ENCODE assay signal across 9 mouse cellular contexts in the genomic region with DNA sequence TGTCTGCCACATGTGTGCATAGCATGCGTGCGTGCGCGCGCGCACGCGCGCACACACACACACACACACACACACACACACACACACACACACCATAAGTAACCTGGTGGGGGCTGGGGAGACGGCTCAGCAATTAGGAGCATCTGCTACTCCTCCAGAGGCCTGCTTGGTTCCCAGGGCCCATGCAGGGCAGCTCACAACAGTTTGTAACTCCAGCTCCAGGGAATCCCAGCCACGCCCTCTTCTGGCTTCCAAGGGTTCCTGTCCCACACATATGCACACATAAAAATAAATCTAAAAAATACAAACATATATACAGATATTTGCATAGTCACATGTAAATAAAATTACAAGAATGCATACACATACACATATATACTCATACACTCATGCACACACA. TPM values are rescaled to one million over a fixed set of nuclear protein-coding genes. Genes with fewer than 3 reads are reported as not detected.
DNase-seq lines count a peak whose midpoint lies in the region; ATAC-seq and TF ChIP-seq lines count a peak whose summit lies in the region.
"Had no signal": no experiment of that assay in that cellular context is flagged by ENCODE, and none has a peak within 500 bp of the region (broad histone marks: within the 10 kb centered on the region; RNA-seq: fewer than 3 reads in every experiment).

No protein-coding gene starts in this region.

- no peak for TF ChIP-seq CTCF in G1E (IDR thresholded peaks at IDR 0.05; ENCODE audit: low read depth, low read length)

- ATAC-seq in heart, embryonic 13.5 days (ENCODE audit: extremely low read depth, insufficient number of reproducible peaks, low FRiP score, low TSS enrichment) = no peak
- ATAC-seq in G1E (ENCODE audit: extremely low read depth, insufficient number of reproducible peaks, low FRiP score, poor library complexity, severe bottlenecking) = no peak
- no peak for ATAC-seq in hindbrain, embryonic 15.5 days (ENCODE audit: low FRiP score, low read depth)
- ATAC-seq in midbrain, embryonic 15.5 days (replicated peaks) = no peak
- no peak for ATAC-seq in erythroid progenitor cell, adult 5-6 weeks (replicated peaks; ENCODE audit: low FRiP score, poor library complexity, severe bottlenecking)

- peaks cover 22% of the 10 kb centered on the region for H3K36me3 ChIP-seq in heart, embryonic 13.5 days
- H3K36me3 ChIP-seq in G1E (replicated peaks) = peaks cover 39% of the 10 kb centered on the region
- no peaks in the 10 kb centered on the region for H3K36me3 ChIP-seq in hindbrain, embryonic 15.5 days
- H3K36me3 ChIP-seq in midbrain, embryonic 15.5 days (replicated peaks) = no peaks in the 10 kb centered on the region

- peak overlapping the region; percentile 87 for H3K4me2 ChIP-seq in heart, embryonic 13.5 days
- peak overlapping the region; percentile 66 for H3K4me2 ChIP-seq in hindbrain, embryonic 15.5 days
- H3K4me2 ChIP-seq in midbrain, embryonic 15.5 days = peak overlapping the region; percentile 84

- H3K9ac ChIP-seq in heart, embryonic 13.5 days = peak overlapping the region; percentile 91
- no peak overlapping the region for H3K9ac ChIP-seq in hindbrain, embryonic 15.5 days
- H3K9ac ChIP-seq in midbrain, embryonic 15.5 days = no peak overlapping the region

- no peaks in the 10 kb centered on the region for H3K27me3 ChIP-seq in heart, embryonic 13.5 days (replicated peaks)
- peaks cover 17% of the 10 kb centered on the region for H3K27me3 ChIP-seq in G1E (ENCODE audit: insufficient read depth, low read length)
- H3K27me3 ChIP-seq in hindbrain, embryonic 15.5 days = peaks cover 3% of the 10 kb centered on the region; the same call in 1 of the 2 replicates
- no peaks in the 10 kb centered on the region for H3K27me3 ChIP-seq in midbrain, embryonic 15.5 days (replicated peaks)

- DNase-seq in heart, postnatal 14 days = no peak
- no peak for DNase-seq in G1E (ENCODE audit: low spot score)
- DNase-seq in adrenal gland, adult 18-20 months (ENCODE audit: low spot score in 2 of 2) = no peak
- DNase-seq in yolk sac, embryonic 10.5 days (ENCODE audit: low spot score) = no peak
- DNase-seq: cerebellum, adult 9-10 months had no signal

- 87% methylated on average over 10 of the region's 11 CpGs for WGBS in heart, embryonic 13.5 days
- WGBS in hindbrain, embryonic 15.5 days = 89% methylated on average over 11 of the region's 11 CpGs
- WGBS in midbrain, embryonic 15.5 days = 93% methylated on average over 10 of the region's 11 CpGs

- H3K9me3 ChIP-seq in heart, embryonic 13.5 days = no peaks in the 10 kb centered on the region
- H3K9me3 ChIP-seq in G1E (replicated peaks) = no peaks in the 10 kb centered on the region
- no peaks in the 10 kb centered on the region for H3K9me3 ChIP-seq in hindbrain, embryonic 15.5 days
- H3K9me3 ChIP-seq in midbrain, embryonic 15.5 days = no peaks in the 10 kb centered on the region

- H3K4me1 ChIP-seq in heart, embryonic 13.5 days = peaks cover 68% of the 10 kb centered on the region
- peaks cover 76% of the 10 kb centered on the region for H3K4me1 ChIP-seq in G1E (ENCODE audit: insufficient read depth, low read depth, low read length)
- peaks cover 26% of the 10 kb centered on the region for H3K4me1 ChIP-seq in hindbrain, embryonic 15.5 days (replicated peaks)
- H3K4me1 ChIP-seq in midbrain, embryonic 15.5 days = peaks cover 19% of the 10 kb centered on the region

- intact Hi-C loops in heart, postnatal 14 days (cut with DNase I) = loop anchor here (10.0 kb wide), 1 partner anchor 1188 kb away; the partner anchor contains the start of gene Tsn

- H3K4me3 ChIP-seq in heart, embryonic 13.5 days = peak overlapping the region; percentile 85
- peak overlapping the region; percentile 79; the same call in 1 of the 2 replicates for H3K4me3 ChIP-seq in G1E (ENCODE audit: low read depth, low read length)
- H3K4me3 ChIP-seq in hindbrain, embryonic 15.5 days = peak overlapping the region; percentile 73
- 0 out of 2 replicates have a peak overlapping the region, but pooled peaks have one; percentile 80 for H3K4me3 ChIP-seq in midbrain, embryonic 15.5 days

- peak overlapping the region; percentile 93 for H3K27ac ChIP-seq in heart, embryonic 13.5 days (replicated peaks)
- H3K27ac ChIP-seq in hindbrain, embryonic 15.5 days (replicated peaks) = no peak overlapping the region
- no peak overlapping the region for H3K27ac ChIP-seq in midbrain, embryonic 15.5 days

RNA-seq across cellular contexts. Expression of gene Ralb, which starts 1.9 kb away (rescaled TPM):
- 154 and 158 TPM in 2 replicates for polyA plus RNA-seq in heart, embryonic 13.5 days (2015; fragmentation: Nextera tagmentation; extraction: Ambion mirVana)
- total RNA-seq in heart, postnatal 14 days (2021) = 10 to 100 TPM; 36.7 to 39.6 TPM
- total RNA-seq in G1E (2014; fragmentation: Nextera tagmentation) (37.4 and 39.9 TPM in 2 replicates), G1E (2017) (91.8 and 97.4 TPM in 2 replicates)
- polyA plus RNA-seq in G1E (2012) = 51.5 and 60.5 TPM in 2 replicates
- 63.1 and 64.7 TPM in 2 replicates for polyA plus RNA-seq in hindbrain, embryonic 15.5 days (2015; fragmentation: Nextera tagmentation; extraction: Ambion mirVana)
- 60.2 and 62.1 TPM in 2 replicates for polyA plus RNA-seq in midbrain, embryonic 15.5 days (2015; fragmentation: Nextera tagmentation; extraction: Ambion mirVana)
- 10 to 100 TPM; 47.7 to 58.3 TPM for total RNA-seq in adrenal gland, adult 18-20 months (2021)
- 4.3 and 10.1 TPM in 2 replicates for total RNA-seq in erythroid progenitor cell, adult 5-6 weeks (2015; ENCODE audit: low replicate concordance)
- total RNA-seq in erythroid progenitor cell, adult 5-6 weeks (2017; ENCODE audit: low replicate concordance) = 2.2 and 7.1 TPM in 2 replicates

RNA-seq across cellular contexts. Expression of gene Tmem185b, which starts 23.2 kb away (rescaled TPM):
- 22.1 and 24.2 TPM in 2 replicates for polyA plus RNA-seq in heart, embryonic 13.5 days (2015; fragmentation: Nextera tagmentation; extraction: Ambion mirVana)
- total RNA-seq in heart, postnatal 14 days (2021) = 10 to 100 TPM; 12.1 to 12.3 TPM
- 17.5 and 27.7 TPM in 2 replicates for total RNA-seq in G1E (2014; fragmentation: Nextera tagmentation)
- 33.8 and 35.9 TPM in 2 replicates for total RNA-seq in G1E (2017)
- polyA plus RNA-seq in G1E (2012) = 58.0 and 72.1 TPM in 2 replicates
- polyA plus RNA-seq in hindbrain, embryonic 15.5 days (2015; fragmentation: Nextera tagmentation; extraction: Ambion mirVana) = 17.3 and 19.1 TPM in 2 replicates
- polyA plus RNA-seq in midbrain, embryonic 15.5 days (2015; fragmentation: Nextera tagmentation; extraction: Ambion mirVana) = 18.2 and 18.7 TPM in 2 replicates
- total RNA-seq in adrenal gland, adult 18-20 months (2021) = 10 to 100 TPM; 24.9 to 29.0 TPM
- 3.6 and 11.3 TPM in 2 replicates for total RNA-seq in erythroid progenitor cell, adult 5-6 weeks (2015; ENCODE audit: low replicate concordance)
- 0.77 and 2.7 TPM in 2 replicates for total RNA-seq in erythroid progenitor cell, adult 5-6 weeks (2017; ENCODE audit: low replicate concordance)
